Mouse (Mus musculus): Measurements from ENCODE around the gene Olfr70. TPM values are rescaled to one million over a fixed set of nuclear protein-coding genes. Genes with fewer than 3 reads are reported as not detected.

The Olfr70 gene
- polyA plus RNA-seq, 1 experiment = not detected

DNA sequence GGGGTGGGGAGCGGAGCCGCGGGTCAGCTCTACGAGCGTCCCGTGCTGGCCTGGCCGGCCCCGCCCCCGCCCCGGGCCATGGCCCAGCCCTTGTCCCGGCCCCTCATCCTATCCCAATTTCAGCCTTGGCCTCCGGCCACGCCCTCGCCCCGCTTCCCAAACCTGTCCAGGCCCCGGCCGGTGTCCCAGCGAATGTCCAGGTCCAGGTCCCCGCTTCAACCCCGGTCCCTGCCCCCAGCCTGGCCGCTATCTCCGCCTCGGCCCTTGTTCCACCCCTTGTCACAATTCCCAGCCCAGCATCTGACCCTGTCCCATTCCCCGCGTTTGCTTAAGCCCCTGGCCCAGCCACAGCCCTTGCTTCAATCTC is 31.2 kb downstream of the Olfr70 start:
- DNase-seq = no peak
- Histone ChIP-seq H3K4me1 (ENCODE audit: control insufficient read depth, insufficient read depth, low read length) (peaks cover 4% of the 10 kb centered on the region), H3K4me3 (replicated peaks; ENCODE audit: extremely low read depth, low read depth, low read length) (peak overlapping the region; percentile 57)
- WGBS = 2% methylated on average over 25 of the region's 25 CpGs
- no peak for TF ChIP-seq CTCF (IDR thresholded peaks at IDR 0.05; ENCODE audit: insufficient read depth, low read length)
- no peak for TF ChIP-seq POLR2A (IDR thresholded peaks at IDR 0.05; ENCODE audit: borderline replicate concordance, extremely low read depth, low read depth, low read length)

DNA sequence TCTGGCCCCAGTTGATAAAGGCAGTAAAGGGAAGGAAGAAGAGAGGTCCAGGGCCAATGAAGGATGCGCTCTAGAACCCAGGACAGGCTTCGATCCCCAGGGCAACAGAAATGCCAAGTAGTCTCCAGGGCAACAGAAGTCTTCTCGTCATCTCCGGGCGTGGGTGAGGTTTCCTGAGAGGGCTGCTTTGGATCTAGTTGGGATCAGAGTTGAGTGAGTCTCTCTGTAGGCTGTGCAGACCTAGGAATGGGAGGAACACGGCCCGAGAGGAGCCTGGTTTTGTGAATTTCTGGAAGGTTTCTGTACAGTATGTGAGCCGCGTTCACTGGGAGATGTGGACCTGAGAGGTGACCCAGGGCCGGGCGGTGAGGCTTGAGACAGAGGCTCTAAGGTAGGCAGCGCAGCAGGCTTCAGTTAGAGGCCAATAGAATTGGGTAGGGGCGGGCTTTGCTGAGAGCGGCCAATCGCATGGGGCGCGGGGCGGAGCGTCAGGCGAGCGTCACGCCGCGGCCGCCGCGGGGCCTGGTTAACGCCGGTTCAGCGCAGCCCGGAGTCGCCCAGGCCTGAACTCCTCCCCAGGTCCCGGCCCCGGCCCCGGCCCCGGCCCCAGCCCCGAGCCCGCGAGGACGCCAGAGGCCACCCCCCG is 31.7 kb downstream of the Olfr70 start, which contains the start of the genes Tmem8b and Fam221b:
Gene Tmem8b, plus strand, starts transcription at position 190 of the 646 bp plus-strand sequence.
Gene Fam221b, minus strand, starts transcription at position 364 of the 646 bp plus-strand sequence.
- DNase-seq = peak; percentile 93
- TF ChIP-seq POLR2A (IDR thresholded peaks at IDR 0.05; ENCODE audit: borderline replicate concordance, extremely low read depth, low read depth, low read length) (peak; percentile 57; the same call in 1 of the 2 replicates), CTCF (IDR thresholded peaks at IDR 0.05; ENCODE audit: insufficient read depth, low read length) (no peak)
- 1% methylated on average over 33 of the region's 41 CpGs for WGBS
- H3K4me3 ChIP-seq (replicated peaks; ENCODE audit: extremely low read depth, low read depth, low read length) = peak within 1 kb of the TSS; percentile 57
- H3K4me1 ChIP-seq (ENCODE audit: control insufficient read depth, insufficient read depth, low read length) = peaks cover 4% of the 10 kb centered on the region

DNA sequence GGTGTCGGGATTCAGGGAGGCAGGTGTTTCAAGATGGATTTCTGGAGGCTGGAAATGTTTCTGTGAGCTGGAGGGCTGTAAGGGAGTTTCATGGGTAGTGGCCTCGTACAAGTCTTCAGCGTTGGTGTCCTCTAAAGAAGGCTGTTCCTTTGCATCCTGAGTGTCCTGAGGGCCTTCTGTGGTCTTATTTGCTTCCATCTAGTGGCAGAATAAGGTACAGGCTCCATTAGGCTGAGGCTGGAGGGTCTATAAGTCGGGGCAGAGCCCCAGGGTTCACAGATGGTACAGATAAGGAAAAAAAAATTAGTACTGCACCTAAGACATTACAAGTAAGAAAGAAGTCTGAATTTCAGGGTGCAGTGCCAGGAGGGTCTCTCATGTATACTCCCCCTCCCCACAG is 34.2 kb downstream of the Olfr70 start:
- TF ChIP-seq CTCF (IDR thresholded peaks at IDR 0.05; ENCODE audit: insufficient read depth, low read length) = 0 out of 2 replicates have a peak, but pooled peaks have one; percentile 11
- TF ChIP-seq POLR2A (IDR thresholded peaks at IDR 0.05; ENCODE audit: borderline replicate concordance, extremely low read depth, low read depth, low read length) = no peak
- DNase-seq = no peak
- 16% methylated on average over 4 of the region's 4 CpGs for WGBS
- Histone ChIP-seq H3K4me1 (ENCODE audit: control insufficient read depth, insufficient read depth, low read length) (peaks cover 4% of the 10 kb centered on the region), H3K4me3 (replicated peaks; ENCODE audit: extremely low read depth, low read depth, low read length) (no peak overlapping the region)

DNA sequence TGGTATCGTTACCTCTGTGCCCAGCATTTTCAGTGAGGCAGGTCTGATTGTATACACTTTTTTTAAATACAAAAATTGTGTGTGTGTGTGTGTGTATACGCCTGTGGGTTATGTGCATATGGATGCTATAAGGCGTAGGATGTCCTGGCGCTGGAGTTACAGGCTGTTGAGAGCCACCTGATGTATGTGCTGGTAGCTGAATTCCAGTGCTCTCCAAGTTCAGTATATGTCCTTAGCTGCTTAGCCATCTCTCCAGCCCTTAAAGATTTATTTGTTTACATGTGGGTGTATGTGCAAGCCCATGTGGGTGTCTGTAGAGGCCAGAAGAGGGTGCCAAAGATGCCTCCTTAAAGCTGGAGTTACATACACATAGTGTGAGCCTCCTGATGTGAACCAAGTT is 43.5 kb downstream of the Olfr70 start:
- DNase-seq = no peak
- Histone ChIP-seq H3K4me3 (replicated peaks; ENCODE audit: extremely low read depth, low read depth, low read length) (no peak overlapping the region), H3K4me1 (ENCODE audit: control insufficient read depth, insufficient read depth, low read length) (peaks cover 4% of the 10 kb centered on the region; the same call in 1 of the 2 replicates)
- TF ChIP-seq CTCF (IDR thresholded peaks at IDR 0.05; ENCODE audit: insufficient read depth, low read length) (no peak), POLR2A (IDR thresholded peaks at IDR 0.05; ENCODE audit: borderline replicate concordance, extremely low read depth, low read depth, low read length) (no peak)
- 65% methylated on average over 4 of the region's 4 CpGs for WGBS

DNA sequence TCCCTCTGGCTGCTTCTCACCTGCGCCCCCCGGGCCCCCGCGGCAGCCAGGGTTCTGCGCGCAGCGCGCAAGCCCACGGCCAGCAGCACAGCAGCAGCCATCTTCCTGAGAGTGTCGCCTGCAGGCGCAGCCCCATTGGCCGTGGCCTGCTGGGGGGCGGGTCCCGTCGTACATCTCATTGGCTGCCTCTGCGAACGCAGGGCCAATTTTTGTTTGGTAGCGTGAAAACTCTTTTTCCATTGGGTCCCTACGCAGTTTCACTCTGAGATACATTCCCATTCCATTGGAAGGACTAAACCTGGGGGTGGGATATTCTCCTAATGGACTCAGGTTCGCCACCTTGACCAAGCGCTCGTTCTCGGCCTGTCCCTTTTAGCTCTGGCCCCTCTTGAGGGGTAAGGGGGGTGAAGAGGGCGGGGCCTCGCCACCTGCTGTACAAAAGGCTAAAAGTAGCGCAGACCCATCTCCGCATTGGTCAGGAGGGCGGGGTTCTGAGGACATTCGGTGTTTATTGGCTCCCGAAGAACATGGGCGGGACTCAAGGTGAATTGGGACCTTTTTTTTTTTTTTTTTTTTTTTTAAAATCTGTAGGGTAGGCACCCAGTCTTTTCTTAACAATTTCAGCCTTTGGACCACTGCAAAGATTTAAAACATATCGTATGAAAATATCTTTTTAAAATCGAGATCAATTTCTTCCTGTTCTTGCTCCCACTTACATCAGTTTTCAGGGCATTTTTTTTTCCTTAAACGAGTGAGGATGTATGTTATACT is 44.1 kb downstream of the Olfr70 start, which contains the start of gene Hint2:
Gene Hint2, minus strand, starts transcription at position 128 of the 771 bp plus-strand sequence.
- peak; percentile 87 for TF ChIP-seq POLR2A (IDR thresholded peaks at IDR 0.05; ENCODE audit: borderline replicate concordance, extremely low read depth, low read depth, low read length)
- TF ChIP-seq CTCF (IDR thresholded peaks at IDR 0.05; ENCODE audit: insufficient read depth, low read length) = no peak
- DNase-seq = peak; percentile 92
- 1% methylated on average over 34 of the region's 34 CpGs for WGBS
- H3K4me3 ChIP-seq (replicated peaks; ENCODE audit: extremely low read depth, low read depth, low read length) = peak within 1 kb of the TSS; percentile 95
- peaks cover 4% of the 10 kb centered on the region; the same call in 1 of the 2 replicates for H3K4me1 ChIP-seq (ENCODE audit: control insufficient read depth, insufficient read depth, low read length)

DNA sequence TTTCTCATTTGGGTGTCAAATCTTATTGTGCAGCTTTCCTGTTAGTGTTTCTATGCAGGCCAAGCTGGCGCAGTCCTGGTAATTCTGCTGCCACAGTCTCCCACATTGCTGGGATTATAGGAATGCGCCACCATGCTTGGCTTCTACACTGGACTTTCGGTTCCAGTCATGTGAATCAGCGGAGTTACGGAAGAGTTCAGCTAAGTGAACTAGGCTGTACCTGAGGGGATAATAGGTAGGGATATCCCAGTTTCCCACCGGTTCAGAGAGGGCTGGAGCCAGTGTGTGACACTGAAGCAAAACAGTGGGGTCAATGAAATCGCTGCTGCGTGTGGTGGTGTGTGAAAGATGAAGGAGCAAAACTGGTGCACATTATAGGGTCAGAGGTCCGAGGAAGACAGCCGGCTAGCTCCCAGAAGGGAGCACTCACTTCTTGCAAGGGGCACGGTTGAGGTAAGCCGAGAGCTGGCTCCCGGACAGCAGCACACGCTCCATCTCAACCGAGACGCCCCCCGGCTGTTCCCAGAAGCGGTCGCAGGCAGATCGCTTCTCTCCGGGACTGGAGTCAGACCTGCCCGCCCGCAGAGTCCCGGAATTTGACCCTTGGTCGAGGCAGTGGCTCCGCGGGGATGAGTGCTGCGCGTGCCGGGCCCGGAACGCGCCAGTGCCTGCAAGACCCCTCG is 44.8 kb downstream of the Olfr70 start:
- peak overlapping the region; percentile 63 for H3K4me3 ChIP-seq (replicated peaks; ENCODE audit: extremely low read depth, low read depth, low read length)
- TF ChIP-seq POLR2A (IDR thresholded peaks at IDR 0.05; ENCODE audit: borderline replicate concordance, extremely low read depth, low read depth, low read length) = no peak
- TF ChIP-seq CTCF (IDR thresholded peaks at IDR 0.05; ENCODE audit: insufficient read depth, low read length) = no peak
- no peak for DNase-seq
- peaks cover 4% of the 10 kb centered on the region; the same call in 1 of the 2 replicates for H3K4me1 ChIP-seq (ENCODE audit: control insufficient read depth, insufficient read depth, low read length)
- 4% methylated on average over 34 of the region's 34 CpGs for WGBS

DNA sequence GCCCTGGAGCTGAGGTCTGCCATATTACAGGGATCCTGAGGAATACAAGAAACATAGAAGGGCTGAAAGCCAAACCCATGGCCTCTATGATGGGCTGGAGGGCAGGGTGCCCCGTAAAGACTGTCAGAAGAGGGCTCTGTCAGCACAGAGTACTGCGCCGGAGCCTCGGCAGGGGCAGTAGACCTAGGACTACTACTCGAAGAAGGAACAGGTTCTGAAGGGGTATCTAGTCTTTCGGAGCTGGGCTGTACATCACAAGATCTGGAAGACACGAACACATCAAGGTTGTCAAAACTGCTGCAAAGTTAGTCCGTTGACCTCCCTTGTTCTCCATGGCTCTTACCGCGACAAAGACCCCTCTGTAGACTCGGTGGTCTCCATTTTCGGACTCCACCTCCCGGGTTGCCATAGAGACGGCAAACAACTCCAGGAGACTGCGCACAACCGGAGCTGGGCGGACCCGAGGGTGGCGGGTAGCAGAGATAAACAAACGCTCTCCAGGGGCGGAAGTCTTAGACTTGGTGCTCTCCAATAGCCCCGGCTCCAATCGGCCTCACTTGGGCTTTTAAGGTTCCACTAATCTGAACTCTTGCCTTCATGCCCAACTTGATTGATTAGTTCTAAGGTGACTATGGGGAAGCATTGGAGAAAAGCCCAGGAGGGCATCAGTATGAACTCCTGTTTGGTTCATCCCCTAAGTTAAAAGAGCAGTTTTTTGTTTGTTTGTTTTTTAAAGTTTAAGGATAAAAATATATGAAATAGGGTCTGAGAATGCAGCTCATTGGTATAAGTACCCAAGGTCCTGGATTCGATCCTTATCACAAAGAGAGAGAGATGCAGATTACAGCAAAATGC is 47.2 kb downstream of the Olfr70 start, which contains the start of gene Spag8:
Gene Spag8, minus strand, starts transcription at position 434 of the 855 bp plus-strand sequence.
- H3K4me1 ChIP-seq (ENCODE audit: control insufficient read depth, insufficient read depth, low read length) = peaks cover 4% of the 10 kb centered on the region; the same call in 1 of the 2 replicates
- 16% methylated on average over 24 of the region's 24 CpGs for WGBS
- TF ChIP-seq CTCF (IDR thresholded peaks at IDR 0.05; ENCODE audit: insufficient read depth, low read length) (no peak), POLR2A (IDR thresholded peaks at IDR 0.05; ENCODE audit: borderline replicate concordance, extremely low read depth, low read depth, low read length) (no peak)
- DNase-seq = peak; percentile 51
- peak within 1 kb of the TSS; percentile 57 for H3K4me3 ChIP-seq (replicated peaks; ENCODE audit: extremely low read depth, low read depth, low read length)

DNA sequence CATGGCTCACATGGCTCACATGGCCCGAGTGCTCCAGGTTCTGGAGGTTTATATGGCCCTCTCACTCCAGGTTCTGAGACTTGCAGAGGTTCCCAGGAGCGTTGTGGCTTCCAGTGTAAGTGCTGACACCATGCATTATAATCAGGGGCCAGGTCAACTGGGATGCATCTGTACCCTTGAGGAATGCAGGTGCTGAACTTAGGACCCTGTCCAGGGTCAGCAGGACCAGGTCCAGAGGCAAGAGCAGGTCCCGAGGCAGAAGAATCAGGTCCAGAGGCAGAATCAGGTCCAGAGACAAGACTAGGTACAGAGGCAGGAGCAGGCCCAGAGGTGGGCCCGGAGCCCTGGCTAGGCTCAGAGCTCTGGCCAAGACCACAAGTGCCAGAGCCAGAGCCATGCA is 47.9 kb downstream of the Olfr70 start:
- peaks cover 4% of the 10 kb centered on the region; the same call in 1 of the 2 replicates for H3K4me1 ChIP-seq (ENCODE audit: control insufficient read depth, insufficient read depth, low read length)
- TF ChIP-seq POLR2A (IDR thresholded peaks at IDR 0.05; ENCODE audit: borderline replicate concordance, extremely low read depth, low read depth, low read length) (no peak), CTCF (IDR thresholded peaks at IDR 0.05; ENCODE audit: insufficient read depth, low read length) (no peak)
- H3K4me3 ChIP-seq (replicated peaks; ENCODE audit: extremely low read depth, low read depth, low read length) = no peak overlapping the region
- DNase-seq = no peak
- WGBS = 89% methylated on average over 4 of the region's 4 CpGs

Measured in lung, adult 2 months (tissue).